Mouse (Mus musculus) MEL (cell line): ENCODE data around the gene Cypt1. TPM values are rescaled to one million over a fixed set of nuclear protein-coding genes. Genes with fewer than 3 reads are reported as not detected.

Experiments used
- DNase-seq: peaks from one replicate; pipeline ENCODE4 v3.0.0; 2011; ENCODE audit warnings: low read depth, low spot score
- H3K27ac ChIP-seq: 2 replicates; pipeline ENCODE4 v1.5.1; 2012; ENCODE audit warnings: low read depth, mild to moderate bottlenecking, control low read depth, low read length, moderate library complexity; ENCODE audit not compliant: control insufficient read depth
- H3K27me3 ChIP-seq, 2 experiments: fragments of 150-350 bp in 1 of 2; sonication (generic) in 1 of 2; 2 replicates each; pipeline ENCODE4 v1.6.1; 2012; ENCODE audit warnings: low read length in 2 of 2, mild to moderate bottlenecking in 2 of 2, improper control_type of control experiment in 1 of 2, moderate library complexity in 1 of 2; ENCODE audit not compliant: insufficient read depth in 2 of 2, control insufficient read depth in 1 of 2
- H3K36me3 ChIP-seq, 2 experiments: 2 replicates each; pipeline ENCODE4 v1.6.1; 2012 to 2014; ENCODE audit warnings: low read length in 2 of 2, improper control_type of control experiment in 1 of 2, inconsistent platforms in 1 of 2, mild to moderate bottlenecking in 1 of 2; ENCODE audit not compliant: insufficient read depth in 2 of 2, control insufficient read depth in 1 of 2
- H3K4me1 ChIP-seq, 2 experiments: fragments of 150-350 bp in 1 of 2; sonication (generic) in 1 of 2; 2 replicates each; pipeline ENCODE4 v1.6.1; 2012; ENCODE audit warnings: low read length in 2 of 2, improper control_type of control experiment in 1 of 2, mild to moderate bottlenecking in 1 of 2; ENCODE audit not compliant: insufficient read depth in 2 of 2, control insufficient read depth in 1 of 2
- H3K4me3 ChIP-seq, 2 experiments: fragments of 150-350 bp in 1 of 2; sonication (generic) in 1 of 2; 2 replicates each; pipeline ENCODE4 v1.5.1; 2012; ENCODE audit warnings: low read depth in 2 of 2, low read length in 2 of 2, mild to moderate bottlenecking in 2 of 2, moderate library complexity in 2 of 2, control low read depth in 1 of 2, improper control_type of control experiment in 1 of 2; ENCODE audit not compliant: control insufficient read depth in 1 of 2, insufficient read depth in 1 of 2
- H3K79me2 ChIP-seq: 2 replicates; pipeline ENCODE4 v1.6.1; 2012; ENCODE audit warnings: mild to moderate bottlenecking, low read length, moderate library complexity; ENCODE audit not compliant: control insufficient read depth, poor library complexity, insufficient read depth
- H3K9ac ChIP-seq: 2 replicates; pipeline ENCODE4 v1.6.1; 2012; ENCODE audit warnings: low read depth, mild to moderate bottlenecking, control low read depth, low read length, moderate library complexity; ENCODE audit not compliant: control insufficient read depth, poor library complexity, severe bottlenecking
- H3K9me3 ChIP-seq: fragments of 150-350 bp; sonication (generic); replicated peaks from 2 replicates; pipeline ENCODE4 v1.6.1; 2012; ENCODE audit warnings: mild to moderate bottlenecking, low read length, improper control_type of control experiment, moderate library complexity; ENCODE audit not compliant: insufficient read depth
- BHLHE40 ChIP-seq: IDR thresholded peaks from 2 replicates; pipeline ENCODE4 v1.6.1; 2012; ENCODE audit warnings: low read depth, mild to moderate bottlenecking, inconsistent platforms, low read length, improper control_type of control experiment, borderline replicate concordance
- CHD2 ChIP-seq: IDR thresholded peaks from 2 replicates; pipeline ENCODE4 v1.6.1; 2011; ENCODE audit warnings: low read length, improper control_type of control experiment
- CTCF ChIP-seq, 3 experiments: IDR thresholded peaks in 2 of 3; conservative IDR thresholded peaks in 1 of 3; 2 replicates each; pipeline ENCODE4 v1.5.1; 2011 to 2012; ENCODE audit warnings: low read length in 3 of 3, low read depth in 2 of 3, mild to moderate bottlenecking in 2 of 3, improper control_type of control experiment in 1 of 3, inconsistent platforms in 1 of 3, mixed read lengths in 1 of 3, moderate library complexity in 1 of 3; ENCODE audit not compliant: control insufficient read depth in 1 of 3, insufficient read depth in 1 of 3, poor library complexity in 1 of 3, severe bottlenecking in 1 of 3
- ELF1 ChIP-seq: IDR thresholded peaks from 2 replicates; pipeline ENCODE4 v1.6.1; 2014; ENCODE audit warnings: low read depth, mild to moderate bottlenecking, inconsistent platforms, low read length, improper control_type of control experiment, moderate library complexity
- EP300 ChIP-seq, 2 experiments: IDR thresholded peaks; 2 replicates each; pipeline ENCODE4 v1.6.1; 2011; ENCODE audit warnings: improper control_type of control experiment in 2 of 2, low read length in 2 of 2, low read depth in 1 of 2, mild to moderate bottlenecking in 1 of 2
- ETS1 ChIP-seq: IDR thresholded peaks from 2 replicates; pipeline ENCODE4 v1.6.1; 2012; ENCODE audit warnings: low read depth, mild to moderate bottlenecking, inconsistent platforms, low read length, improper control_type of control experiment, moderate library complexity
- GABPA ChIP-seq: IDR thresholded peaks from 2 replicates; pipeline ENCODE4 v1.6.1; 2012; ENCODE audit warnings: low read depth, mild to moderate bottlenecking, inconsistent platforms, low read length, improper control_type of control experiment, moderate library complexity
- GATA1 ChIP-seq: IDR thresholded peaks from 2 replicates; pipeline ENCODE4 v1.6.1; 2011; ENCODE audit warnings: low read depth, low read length, improper control_type of control experiment
- HCFC1 ChIP-seq: IDR thresholded peaks from 2 replicates; pipeline ENCODE4 v1.6.1; 2012; ENCODE audit warnings: low read depth, mild to moderate bottlenecking, inconsistent platforms, low read length, improper control_type of control experiment, moderate library complexity
- JUND ChIP-seq: IDR thresholded peaks from 2 replicates; pipeline ENCODE4 v1.6.1; 2011; ENCODE audit warnings: low read depth, mild to moderate bottlenecking, improper control_type of control experiment, low read length
- MAFK ChIP-seq: IDR thresholded peaks from 2 replicates; pipeline ENCODE4 v1.6.1; 2011; ENCODE audit warnings: low read depth, mild to moderate bottlenecking, low read length, improper control_type of control experiment, borderline replicate concordance
- MAZ ChIP-seq: IDR thresholded peaks from 2 replicates; pipeline ENCODE4 v1.6.1; 2012; ENCODE audit warnings: low read depth, mild to moderate bottlenecking, inconsistent platforms, low read length, improper control_type of control experiment
- MEF2A ChIP-seq: IDR thresholded peaks from 2 replicates; pipeline ENCODE4 v1.6.1; 2014; ENCODE audit warnings: low read depth, mild to moderate bottlenecking, inconsistent platforms, low read length, improper control_type of control experiment; ENCODE audit not compliant: poor library complexity, insufficient replicate concordance, severe bottlenecking; ENCODE audit errors: extremely low read depth
- MYB ChIP-seq: IDR thresholded peaks from 2 replicates; pipeline ENCODE4 v1.6.1; 2011; ENCODE audit warnings: mild to moderate bottlenecking, low read depth, low read length, improper control_type of control experiment
- NELFE ChIP-seq: IDR thresholded peaks from 2 replicates; pipeline ENCODE4 v1.6.1; 2011; ENCODE audit warnings: low read depth, low read length, improper control_type of control experiment
- POLR2A ChIP-seq, 2 experiments: IDR thresholded peaks; 2 replicates each; pipeline ENCODE4 v1.6.1; 2011 to 2012; ENCODE audit warnings: low read length in 2 of 2, mild to moderate bottlenecking in 2 of 2, control low read depth in 1 of 2, improper control_type of control experiment in 1 of 2, low read depth in 1 of 2, moderate library complexity in 1 of 2; ENCODE audit not compliant: control insufficient read depth in 1 of 2, insufficient read depth in 1 of 2, poor library complexity in 1 of 2
- POLR2AphosphoS5 ChIP-seq: IDR thresholded peaks from 2 replicates; pipeline ENCODE4 v1.6.1; 2012; ENCODE audit warnings: low read depth, borderline replicate concordance, mild to moderate bottlenecking, inconsistent platforms, low read length, moderate library complexity, mixed read lengths
- RAD21 ChIP-seq: IDR thresholded peaks from 2 replicates; pipeline ENCODE4 v1.6.1; 2011; ENCODE audit warnings: mild to moderate bottlenecking, low read depth, low read length, improper control_type of control experiment
- RCOR1 ChIP-seq: IDR thresholded peaks from 2 replicates; pipeline ENCODE4 v1.6.1; 2012; ENCODE audit warnings: low read depth, mild to moderate bottlenecking, inconsistent platforms, low read length, improper control_type of control experiment
- TAL1 ChIP-seq: IDR thresholded peaks from 2 replicates; pipeline ENCODE4 v1.6.1; 2012; ENCODE audit warnings: mild to moderate bottlenecking, inconsistent platforms, low read length, moderate library complexity, mixed read lengths
- TBP ChIP-seq: IDR thresholded peaks from 2 replicates; pipeline ENCODE4 v1.8.0; 2011; ENCODE audit warnings: low read depth, low read length, improper control_type of control experiment
- TCF12 ChIP-seq: IDR thresholded peaks from 2 replicates; pipeline ENCODE4 v1.6.1; 2014; ENCODE audit warnings: low read depth, mild to moderate bottlenecking, inconsistent platforms, low read length, improper control_type of control experiment, moderate library complexity
- USF1 ChIP-seq: IDR thresholded peaks from 2 replicates; pipeline ENCODE4 v1.6.1; 2014; ENCODE audit warnings: low read depth, mild to moderate bottlenecking, inconsistent platforms, low read length, improper control_type of control experiment, moderate library complexity
- USF2 ChIP-seq, 2 experiments: IDR thresholded peaks; 2 replicates each; pipeline ENCODE4 v1.6.1; 2011 to 2012; ENCODE audit warnings: improper control_type of control experiment in 2 of 2, low read length in 2 of 2, borderline replicate concordance in 1 of 2, inconsistent platforms in 1 of 2, low read depth in 1 of 2, mild to moderate bottlenecking in 1 of 2; ENCODE audit not compliant: insufficient read depth in 1 of 2
- ZC3H11A ChIP-seq: IDR thresholded peaks from 2 replicates; pipeline ENCODE4 v1.6.1; 2012; ENCODE audit warnings: low read depth, mild to moderate bottlenecking, inconsistent platforms, low read length, improper control_type of control experiment
- ZKSCAN1 ChIP-seq: IDR thresholded peaks from 2 replicates; pipeline ENCODE4 v1.6.1; 2012; ENCODE audit warnings: low read depth, mild to moderate bottlenecking, inconsistent platforms, low read length, improper control_type of control experiment, moderate library complexity
- ZMIZ1 ChIP-seq: IDR thresholded peaks from 2 replicates; pipeline ENCODE4 v1.6.1; 2012; ENCODE audit warnings: low read depth, mild to moderate bottlenecking, inconsistent platforms, low read length, improper control_type of control experiment, moderate library complexity
- polyA plus RNA-seq, 2 experiments: library from polyadenylated mRNA; stranded (reverse) in 1 of 2; unstranded in 1 of 2; fragments of >175 nt in 1 of 2; fragments of >200 nt in 1 of 2; gene quantifications; 2 replicates each; pipeline versions ENCODE4 v1.2.1 to v1.2.4; 2012; ENCODE audit warnings: low replicate concordance in 2 of 2, low read depth in 1 of 2; ENCODE audit not compliant: insufficient read length in 2 of 2, insufficient read depth in 1 of 2, missing spikeins in 1 of 2
- total RNA-seq: library from RNA; depleted of rRNA; stranded (reverse); fragments of 300-350 nt; gene quantifications from 2 replicates; pipeline ENCODE4 v1.2.3, GENCODE M21; 2012

The Cypt1 gene
- total and polyA plus RNA-seq, 3 experiments: not detected

- TF ChIP-seq BHLHE40 (no peak), USF2 (IDR thresholded peaks at IDR 0.05; ENCODE audit: borderline replicate concordance in 1 of 2, insufficient read depth in 1 of 2, low read depth in 1 of 2, low read length in 2 of 2) (no peak), MAZ (no peak), TCF12 (no peak), POLR2AphosphoS5 (no peak), USF1 (no peak), GATA1 (no peak), JUND (no peak), TBP (no peak), ETS1 (no peak), ELF1 (no peak), MAFK (no peak), ZC3H11A (no peak), MEF2A (no peak), ZMIZ1 (no peak), GABPA (no peak), RAD21 (no peak), POLR2A (IDR thresholded peaks at IDR 0.05; ENCODE audit: control insufficient read depth in 1 of 2, insufficient read depth in 1 of 2, low read depth in 1 of 2, low read length in 2 of 2, poor library complexity in 1 of 2) (no peak), TAL1 (no peak), CTCF (IDR thresholded peaks at IDR 0.05 in 2 of 3, conservative IDR thresholded peaks at IDR 0.05 in 1 of 3; ENCODE audit: control insufficient read depth in 1 of 3, insufficient read depth in 1 of 3, low read depth in 2 of 3, low read length in 3 of 3, poor library complexity in 1 of 3, severe bottlenecking in 1 of 3) (no peak)
- no peaks in the 10 kb centered on the region for H3K9me3 ChIP-seq
Measured at GRCm38 (mm10) chrX:16557061-16557460, 34.4 kb downstream of the Cypt1 start.

GRCm38 (mm10) chrX:16558501-16558900 is 35.8 kb downstream of the Cypt1 start:
- H3K9ac ChIP-seq: no peak overlapping the region
- H3K27me3 ChIP-seq: no peaks in the 10 kb centered on the region
- no peak overlapping the region for H3K27ac ChIP-seq
- H3K4me3 ChIP-seq: no peak overlapping the region
- H3K4me1 ChIP-seq: no peaks in the 10 kb centered on the region
- TF ChIP-seq MYB (no peak), TCF12 (no peak), ZKSCAN1 (no peak), NELFE (no peak), EP300 (IDR thresholded peaks at IDR 0.05; ENCODE audit: low read depth in 1 of 2, low read length in 2 of 2) (no peak), RAD21 (no peak), RCOR1 (no peak), MAFK (no peak), HCFC1 (no peak), CHD2 (no peak), MAZ (no peak), CTCF (IDR thresholded peaks at IDR 0.05 in 2 of 3, conservative IDR thresholded peaks at IDR 0.05 in 1 of 3; ENCODE audit: control insufficient read depth in 1 of 3, insufficient read depth in 1 of 3, low read depth in 2 of 3, low read length in 3 of 3, poor library complexity in 1 of 3, severe bottlenecking in 1 of 3) (no peak)
- TF ChIP-seq, all 39 proteins: peak for 0
- no peaks in the 10 kb centered on the region for H3K36me3 ChIP-seq
- no peaks in the 10 kb centered on the region for H3K79me2 ChIP-seq
- DNase-seq: no peak
- H3K9me3 ChIP-seq: no peaks in the 10 kb centered on the region

More at GRCm38 (mm10) chrX:16557061-16557460, 34.4 kb downstream of the Cypt1 start:
- no peak for DNase-seq
- Histone ChIP-seq H3K36me3 (no peaks in the 10 kb centered on the region), H3K4me3 (no peak overlapping the region), H3K4me1 (no peaks in the 10 kb centered on the region), H3K79me2 (no peaks in the 10 kb centered on the region), H3K9ac (no peak overlapping the region), H3K27ac (no peak overlapping the region), H3K27me3 (no peaks in the 10 kb centered on the region)
